Mouse (Mus musculus) mature B cell (primary cell): ENCODE results near the gene Cacna1g.
"Not testable (repeated sequence)": the region's sequence is repeated elsewhere in the genome, so short reads cannot be mapped to it uniquely, and the experiment has no call there.

Experiments
- in situ Hi-C: fragments of 300-500 bp; cut with MboI; formaldehyde crosslinking; loops from 2 replicates; pipeline ENCODE4 v1.14.3; 2019

Gene Cacna1g

DNA sequence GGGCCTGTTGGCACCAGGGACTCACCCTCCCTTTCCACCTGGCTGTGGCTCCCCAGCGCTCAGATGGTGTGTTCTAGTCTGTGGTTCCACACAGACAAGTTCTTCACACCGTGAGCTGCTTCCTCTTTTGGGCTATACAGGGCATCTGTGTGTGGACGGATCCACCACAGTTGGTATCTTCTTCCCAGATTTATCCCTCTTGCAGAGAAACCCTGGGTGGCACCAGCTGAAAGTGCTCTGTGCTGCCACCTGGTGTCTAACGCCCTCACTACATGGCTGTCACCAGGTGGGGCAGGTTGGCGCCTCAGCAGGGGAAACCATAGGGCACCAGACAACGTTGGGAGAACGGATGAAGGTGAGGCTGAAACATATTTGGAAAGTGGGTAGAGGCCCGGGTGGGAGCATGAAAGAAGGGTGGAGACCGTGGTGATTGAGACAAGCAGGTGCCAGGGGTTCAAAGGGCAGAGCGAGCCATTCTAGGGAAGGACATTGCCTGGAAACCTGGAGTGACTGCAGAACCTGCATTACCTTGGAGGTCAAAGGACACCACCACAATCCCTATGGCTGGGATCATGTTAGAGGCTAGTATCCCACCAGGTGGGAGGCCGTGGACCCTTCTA is 69.2 kb downstream of the Cacna1g start:
- in situ Hi-C loops: no loop called here

DNA sequence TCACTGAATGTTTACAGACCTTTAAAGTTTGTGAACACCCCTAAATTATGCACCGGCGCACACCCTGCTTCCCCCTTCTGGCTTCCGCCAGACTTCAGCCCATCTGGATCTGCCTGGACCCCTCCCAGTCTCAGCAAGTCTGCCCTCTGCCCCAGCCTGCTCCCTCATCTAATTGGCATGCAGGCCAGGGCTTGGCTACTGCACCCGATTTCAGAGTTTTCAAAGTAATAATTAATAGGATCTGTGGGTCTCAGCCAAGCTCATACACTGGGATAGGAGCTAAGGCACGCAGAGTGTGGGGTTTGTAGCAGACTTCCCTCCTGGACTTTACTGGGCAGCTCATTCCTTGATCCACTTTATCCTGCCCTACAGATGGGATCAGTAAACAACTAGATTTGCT is 69.8 kb downstream of the Cacna1g start:
- in situ Hi-C loops: no loop called here

DNA sequence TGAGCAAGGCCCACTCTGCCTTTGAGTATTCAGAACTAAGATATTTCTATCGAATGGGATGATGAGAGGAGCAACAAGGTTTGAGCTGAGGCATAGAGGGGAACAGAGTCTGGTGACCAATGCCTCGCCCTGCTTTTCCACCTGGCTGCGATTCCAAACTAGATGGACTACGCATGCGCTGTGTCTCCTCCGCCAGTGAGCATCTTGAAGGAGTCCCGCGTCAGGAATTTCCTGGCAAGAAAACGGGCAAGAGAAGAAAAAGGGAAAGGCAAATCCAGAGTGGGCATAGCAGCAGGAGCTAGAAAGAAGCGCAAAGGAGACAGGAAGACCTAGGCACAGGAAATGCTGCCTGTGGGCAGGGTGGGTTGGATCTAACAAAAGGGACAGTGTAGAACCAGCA is 70.2 kb downstream of the Cacna1g start:
- in situ Hi-C loops: no loop called here

- in situ Hi-C loops: no loop called here
Measured at GRCm38 (mm10) chr11:94402731-94403130, 71.3 kb downstream of the Cacna1g start.

GRCm38 (mm10) chr11:94402029-94402428 is 72.0 kb downstream of the Cacna1g start:
- in situ Hi-C loops: not testable (repeated sequence)

GRCm38 (mm10) chr11:94400996-94401395 is 73.0 kb downstream of the Cacna1g start:
- in situ Hi-C loops: no loop called here

DNA sequence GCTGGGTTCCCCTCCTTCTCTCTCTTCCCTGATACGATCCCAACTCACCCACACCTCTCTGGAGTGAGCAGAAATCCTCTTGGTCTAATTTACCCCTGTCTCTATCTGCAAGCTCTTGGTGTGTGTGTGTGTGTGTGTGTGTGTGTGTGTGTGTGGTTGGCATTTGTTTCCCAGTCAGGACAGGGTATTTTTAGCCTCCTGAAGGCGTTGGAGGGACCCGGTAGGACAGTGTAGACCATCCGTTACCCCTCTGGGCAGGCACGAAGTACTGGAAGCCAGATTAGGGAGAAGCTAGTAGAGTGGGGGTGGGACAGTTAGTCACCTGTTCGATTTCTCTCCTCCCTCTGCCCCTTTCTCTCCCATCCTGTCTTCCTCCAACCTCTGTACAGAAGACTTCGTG is 79.9 kb downstream of the Cacna1g start:
- in situ Hi-C loops: no loop called here

DNA sequence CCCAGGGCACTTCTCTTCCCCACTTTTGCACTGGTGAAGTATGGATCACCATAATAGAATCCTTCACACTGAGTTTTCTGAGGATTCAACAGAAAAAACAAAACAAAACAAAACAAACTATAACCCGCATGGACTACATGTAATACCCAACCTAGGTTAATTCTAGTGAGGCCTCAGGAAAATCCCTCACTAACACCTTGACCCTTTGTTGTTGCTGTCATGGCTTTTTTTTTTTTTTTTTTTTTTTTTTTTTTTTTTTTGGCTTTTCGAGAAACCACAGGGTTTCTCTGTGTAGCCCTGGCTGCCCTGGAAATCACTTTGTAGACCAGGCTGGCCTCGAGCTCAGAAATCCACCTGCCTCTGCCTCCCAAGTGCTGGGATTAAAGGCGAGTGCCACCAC is 80.5 kb downstream of the Cacna1g start:
- in situ Hi-C loops: not testable (repeated sequence)

GRCm38 (mm10) chr11:94392672-94393109 is 81.3 kb downstream of the Cacna1g start, which contains the start of gene Abcc3:
Abcc3 (minus strand) TSS chr11:94392997.
- in situ Hi-C loops: no loop called here

- in situ Hi-C loops: no loop called here
Measured at GRCm38 (mm10) chr11:94391661-94392060, 82.3 kb downstream of the Cacna1g start.

GRCm38 (mm10) chr11:94390825-94391224 is 83.2 kb downstream of the Cacna1g start:
- in situ Hi-C loops: no loop called here

DNA sequence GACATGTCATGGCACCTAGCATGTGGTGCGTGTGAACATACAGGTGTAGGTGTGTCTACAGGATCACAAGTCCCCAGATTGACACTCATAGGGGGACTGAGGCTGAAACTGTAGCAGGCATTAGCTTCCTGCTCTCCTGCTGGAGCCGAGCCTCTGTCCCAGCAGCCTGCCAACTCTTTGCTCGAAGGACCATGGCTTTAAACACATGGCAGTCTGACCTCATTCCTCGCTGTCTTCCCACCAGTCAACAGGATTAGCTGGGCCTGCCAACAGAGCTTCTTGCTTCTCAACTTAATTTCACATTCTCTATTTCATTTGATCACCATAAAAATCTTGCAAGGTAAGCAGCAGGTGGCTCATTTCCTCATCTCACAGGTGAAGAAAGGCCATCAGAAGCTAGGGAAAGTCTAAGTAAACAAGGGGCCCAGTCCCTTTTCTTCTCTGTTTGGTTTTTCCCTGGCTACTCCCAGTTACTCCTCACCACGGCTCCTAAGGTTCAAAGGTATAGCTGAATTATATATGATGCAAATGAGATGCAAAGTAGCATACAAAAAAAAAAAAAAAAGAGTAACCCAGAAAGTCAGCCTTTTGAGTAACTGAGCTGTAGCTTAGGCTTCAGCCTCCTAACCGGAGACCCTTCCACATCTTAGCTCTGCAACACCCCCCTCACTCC is 84.1 kb downstream of the Cacna1g start:
- in situ Hi-C loops: no loop called here

- in situ Hi-C loops: no loop called here
Measured at GRCm38 (mm10) chr11:94389021-94389420, 85.0 kb downstream of the Cacna1g start.

GRCm38 (mm10) chr11:94387756-94388155 is 86.2 kb downstream of the Cacna1g start:
- in situ Hi-C loops: no loop called here

DNA sequence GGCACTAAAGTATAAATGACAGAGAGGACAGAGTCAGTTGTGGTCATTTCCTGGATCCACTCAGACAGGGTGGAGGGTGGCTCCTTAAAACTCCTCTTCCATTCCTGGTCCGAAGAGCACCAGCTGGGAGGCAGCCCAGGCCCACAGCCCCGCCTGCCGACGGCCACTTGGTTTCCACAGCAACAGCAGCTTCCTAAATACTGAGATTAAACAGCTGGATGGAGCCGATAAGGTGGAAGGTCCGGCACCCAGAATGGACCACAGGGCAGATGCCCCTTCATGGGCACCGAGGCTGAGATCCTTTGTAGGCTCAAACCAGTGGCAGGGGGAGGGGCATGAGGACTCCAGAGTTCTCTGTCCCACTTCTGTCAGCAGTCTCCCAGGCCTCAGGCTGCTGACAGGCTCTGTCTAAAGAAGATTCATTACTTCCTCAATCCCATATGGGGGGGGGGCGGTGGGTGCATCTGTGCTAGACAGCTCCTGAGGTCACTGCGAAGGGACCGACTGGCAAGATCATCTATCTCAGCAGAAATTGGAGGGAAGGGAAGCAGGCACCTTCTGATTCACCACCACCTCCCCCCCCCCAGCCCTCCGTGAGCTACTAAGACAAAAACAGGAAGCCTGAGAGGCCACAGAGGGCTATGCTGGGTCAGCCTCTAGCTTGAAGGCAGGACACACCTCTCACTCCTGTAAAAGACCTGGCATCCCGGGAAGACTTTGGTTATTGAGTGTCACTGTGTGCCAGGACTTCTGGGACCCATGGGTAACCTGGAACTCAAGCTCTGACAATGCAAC is 87.8 kb downstream of the Cacna1g start:
- in situ Hi-C loops: no loop called here

- in situ Hi-C loops: no loop called here
Measured at GRCm38 (mm10) chr11:94379736-94380135, 94.3 kb downstream of the Cacna1g start.

- in situ Hi-C loops: no loop called here
Measured at GRCm38 (mm10) chr11:94379061-94379460, 94.9 kb downstream of the Cacna1g start.

DNA sequence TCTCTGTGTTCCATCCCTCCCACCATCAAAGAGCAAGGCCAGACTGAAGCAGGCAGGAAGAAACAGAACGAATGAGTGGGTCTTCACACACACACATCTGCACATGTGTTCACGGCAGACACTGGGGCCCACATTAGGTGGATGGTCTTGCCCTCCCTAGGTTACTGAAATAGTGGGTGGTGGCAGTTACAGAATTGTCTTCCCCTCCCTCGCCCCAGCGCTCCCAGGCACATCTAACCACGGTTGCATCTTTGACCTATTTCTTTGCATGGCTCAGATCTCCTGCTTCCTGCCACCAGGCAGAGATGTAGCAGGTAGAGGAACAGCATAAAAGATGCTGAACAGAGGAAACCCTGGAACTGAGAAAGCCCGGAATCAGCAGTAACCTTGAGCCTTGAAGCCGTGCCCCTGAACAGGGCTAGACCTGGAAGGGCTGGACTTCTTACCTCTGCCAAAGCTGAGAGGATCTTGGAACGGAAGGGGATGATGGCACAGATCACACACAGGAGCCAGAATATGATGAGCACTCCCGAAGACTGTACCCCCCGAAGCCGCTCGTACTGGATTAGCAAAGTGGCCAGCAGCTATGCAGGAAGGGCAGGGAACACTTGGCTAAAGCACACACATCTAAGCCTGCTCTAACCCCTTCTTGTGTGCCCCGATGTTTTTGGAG is 99.6 kb downstream of the Cacna1g start:
- in situ Hi-C loops: no loop called here

- in situ Hi-C loops: no loop called here
Measured at GRCm38 (mm10) chr11:94370809-94371208, 103.2 kb downstream of the Cacna1g start.

DNA sequence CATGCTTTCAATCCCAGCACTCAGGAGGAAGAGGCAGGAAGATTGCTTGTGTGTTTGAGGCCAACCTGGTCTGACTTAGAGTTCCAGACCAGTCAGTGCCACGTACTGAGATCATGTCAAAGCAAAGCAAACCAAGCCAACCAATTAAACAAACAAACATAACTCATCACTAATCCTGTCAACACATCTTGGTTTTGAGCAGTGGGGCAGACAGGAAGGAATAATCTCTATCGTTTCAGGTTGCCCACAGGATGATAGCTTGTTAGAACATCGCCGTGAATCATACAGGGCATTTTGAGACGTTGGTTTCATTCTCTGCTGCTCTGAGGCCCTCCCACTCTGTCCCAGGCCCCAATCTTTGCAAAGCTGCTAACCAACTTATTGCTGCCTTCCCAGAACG is 104.0 kb downstream of the Cacna1g start:
- in situ Hi-C loops: no loop called here

- in situ Hi-C loops: no loop called here
Measured at GRCm38 (mm10) chr11:94365340-94365739, 108.7 kb downstream of the Cacna1g start.

DNA sequence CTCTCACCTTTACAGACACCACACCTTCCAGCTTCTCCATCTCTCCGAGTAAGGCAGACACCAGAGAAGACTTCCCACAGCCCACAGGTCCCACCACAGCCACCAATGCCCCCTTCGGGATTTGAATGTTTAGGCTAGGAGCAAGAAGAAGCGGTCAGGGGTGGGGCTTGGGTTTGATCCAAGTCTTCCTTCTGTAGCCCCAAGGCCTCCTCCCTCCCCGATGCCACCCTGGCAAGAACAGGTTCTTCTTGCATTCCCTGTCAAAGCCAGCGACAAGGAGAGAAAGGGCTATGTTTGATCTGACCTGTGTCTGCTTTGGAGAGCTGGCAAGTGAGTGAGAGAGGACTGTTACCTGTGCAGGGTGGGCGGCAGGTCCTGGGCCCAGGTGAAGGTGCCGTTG is 110.3 kb downstream of the Cacna1g start:
- in situ Hi-C loops: no loop called here
